Mouse (Mus musculus) Muller cell, postnatal 12 days (primary cell): ENCODE measurements around the gene Adad2.

ENCODE experiments used
- DNase-seq: peaks from one replicate; pipeline ENCODE4 v3.0.0-alpha.2; 2015; ENCODE audit errors: inconsistent ontology term

Adad2 gene

GRCm38 (mm10) chr8:119612471-119612870 lies at the start of gene Adad2:
Gene Adad2 (plus strand): TSS chr8:119612747.
- DNase-seq, result no peak

- no peak for DNase-seq
These were observed 48.7 kb upstream of the Adad2 start for GRCm38 (mm10) chr8:119563849-119564251.

GRCm38 (mm10) chr8:119566367-119566766 lies 46.2 kb upstream of the Adad2 start:
- no peak for DNase-seq

- no peak for DNase-seq
These were observed 44.3 kb upstream of the Adad2 start for GRCm38 (mm10) chr8:119568251-119568650.

- no peak for DNase-seq
These were observed 43.6 kb upstream of the Adad2 start for GRCm38 (mm10) chr8:119568951-119569350.

- no peak for DNase-seq
These were observed 42.7 kb upstream of the Adad2 start for GRCm38 (mm10) chr8:119569881-119570280.

- DNase-seq, result no peak
These were observed 41.4 kb upstream of the Adad2 start for GRCm38 (mm10) chr8:119571135-119571534.

- DNase-seq, result no peak
These were observed 40.1 kb upstream of the Adad2 start for GRCm38 (mm10) chr8:119572411-119572810.

GRCm38 (mm10) chr8:119574437-119575365 lies 37.8 kb upstream of the Adad2 start, which contains the start of the genes Hsdl1 and Dnaaf1:
Gene Hsdl1 (minus strand): TSS chr8:119575183.
Gene Dnaaf1 (plus strand): TSS chr8:119575235.
- DNase-seq, result peak; percentile 94

- no peak for DNase-seq
These were observed 37.2 kb upstream of the Adad2 start for GRCm38 (mm10) chr8:119575366-119575726.

GRCm38 (mm10) chr8:119579096-119579495 lies 33.5 kb upstream of the Adad2 start:
- DNase-seq, result no peak

- no peak for DNase-seq
These were observed 31.9 kb upstream of the Adad2 start for GRCm38 (mm10) chr8:119580441-119581161.

- no peak for DNase-seq
These were observed 26.6 kb upstream of the Adad2 start for GRCm38 (mm10) chr8:119585901-119586300.

- no peak for DNase-seq
These were observed 24.2 kb upstream of the Adad2 start for GRCm38 (mm10) chr8:119588321-119588720.

GRCm38 (mm10) chr8:119588844-119589243 lies 23.7 kb upstream of the Adad2 start:
- no peak for DNase-seq

GRCm38 (mm10) chr8:119590348-119590747 lies 22.2 kb upstream of the Adad2 start:
- no peak for DNase-seq

GRCm38 (mm10) chr8:119591456-119591855 lies 21.1 kb upstream of the Adad2 start:
- no peak for DNase-seq

- no peak for DNase-seq
These were observed 8.8 kb upstream of the Adad2 start for GRCm38 (mm10) chr8:119603771-119604170.

GRCm38 (mm10) chr8:119604398-119604803 lies 8.1 kb upstream of the Adad2 start:
- DNase-seq, result no peak

GRCm38 (mm10) chr8:119604996-119605395 lies 7.6 kb upstream of the Adad2 start, which contains the start of gene Taf1c:
Gene Taf1c (minus strand): TSS chr8:119605222.
- DNase-seq, result peak; percentile 89

- no peak for DNase-seq
These were observed 6.3 kb upstream of the Adad2 start for GRCm38 (mm10) chr8:119606224-119606623.

GRCm38 (mm10) chr8:119615096-119615495 lies 2.5 kb downstream of the Adad2 start:
- DNase-seq, result no peak

GRCm38 (mm10) chr8:119616358-119616757 lies 3.8 kb downstream of the Adad2 start:
- DNase-seq, result no peak
